Mouse (Mus musculus): ENCODE measurements around the gene Rap1a.

DNA sequence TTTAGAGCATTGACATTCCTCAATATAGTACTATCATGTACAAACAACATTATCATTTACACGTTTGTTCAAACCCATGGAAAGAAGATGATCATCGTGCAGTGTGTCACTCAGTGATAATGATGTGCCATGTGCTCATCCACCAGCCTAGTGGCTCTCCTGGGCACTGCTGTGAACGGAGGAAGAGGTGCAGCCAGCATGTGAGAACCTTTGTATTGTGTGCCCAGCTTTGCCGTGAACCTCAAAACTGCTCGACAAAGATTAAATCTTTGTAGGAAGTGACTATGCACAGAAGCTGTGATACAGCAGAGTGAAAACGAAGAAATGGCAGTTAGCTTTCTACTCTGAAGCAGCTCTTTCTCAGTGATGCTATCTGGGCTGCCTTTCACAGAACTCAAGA is 32.6 kb downstream of the Rap1a start:
- TF ChIP-seq CTCF (IDR thresholded peaks at IDR 0.05; ENCODE audit: low read depth, low read length) (no peak), POLR2A (IDR thresholded peaks at IDR 0.05; ENCODE audit: borderline replicate concordance, low read depth, low read length) (no peak)
